Mouse (Mus musculus): ENCODE data around the gene Cdc123. TPM values are rescaled to one million over a fixed set of nuclear protein-coding genes. Genes with fewer than 3 reads are reported as not detected.
"Not testable (repeated sequence)": the region's sequence is repeated elsewhere in the genome, so short reads cannot be mapped to it uniquely, and the experiment has no call there.

Cdc123 gene
- total and polyA plus RNA-seq, 2 experiments from 2014 or later: 72.9 to 233 TPM

GRCm38 (mm10) chr2:5811235-5811782 lies 33.7 kb downstream of the Cdc123 start:
- no peaks in the 10 kb centered on the region for H3K27me3 ChIP-seq (ENCODE audit: insufficient read depth, low read length)
- DNase-seq (ENCODE audit: low spot score) (no peak), ATAC-seq (ENCODE audit: low FRiP score) (no peak)
- peaks cover 17% of the 10 kb centered on the region for H3K36me3 ChIP-seq (ENCODE audit: insufficient read depth, low read length)
- no peak overlapping the region for H3K9ac ChIP-seq (replicated peaks; ENCODE audit: low read length, poor library complexity, severe bottlenecking)
- TF ChIP-seq CTCF (IDR thresholded peaks at IDR 0.05): no peak
- H3K9me3 ChIP-seq (ENCODE audit: low read length): no peaks in the 10 kb centered on the region
- H3K27ac ChIP-seq (ENCODE audit: low read depth, low read length): no peak overlapping the region
- H3K4me1 ChIP-seq (ENCODE audit: insufficient read depth, low read length): no peaks in the 10 kb centered on the region
- WGBS: 99% methylated on average over 5 of the region's 5 CpGs
- H3K4me3 ChIP-seq (ENCODE audit: low read depth, low read length): no peak overlapping the region
- H3K4me2 ChIP-seq (ENCODE audit: low read depth, low read length, poor library complexity, severe bottlenecking): no peak overlapping the region

- H3K9ac ChIP-seq (replicated peaks; ENCODE audit: low read length, poor library complexity, severe bottlenecking): no peak overlapping the region
- peaks cover 21% of the 10 kb centered on the region for H3K36me3 ChIP-seq (ENCODE audit: insufficient read depth, low read length)
- no peak for TF ChIP-seq CTCF (IDR thresholded peaks at IDR 0.05)
- DNase-seq (ENCODE audit: low spot score) (no peak), ATAC-seq (ENCODE audit: low FRiP score) (no peak)
- WGBS: 92% methylated on average over 5 of the region's 5 CpGs
- H3K27ac ChIP-seq (ENCODE audit: low read depth, low read length): no peak overlapping the region
- H3K4me3 ChIP-seq (ENCODE audit: low read depth, low read length): no peak overlapping the region
- H3K27me3 ChIP-seq (ENCODE audit: insufficient read depth, low read length): no peaks in the 10 kb centered on the region
- no peaks in the 10 kb centered on the region for H3K9me3 ChIP-seq (ENCODE audit: low read length)
- no peaks in the 10 kb centered on the region for H3K4me1 ChIP-seq (ENCODE audit: insufficient read depth, low read length)
- no peak overlapping the region for H3K4me2 ChIP-seq (ENCODE audit: low read depth, low read length, poor library complexity, severe bottlenecking)
Observed at GRCm38 (mm10) chr2:5810036-5810718, 34.8 kb downstream of the Cdc123 start.

- peaks cover 21% of the 10 kb centered on the region for H3K36me3 ChIP-seq (ENCODE audit: insufficient read depth, low read length)
- not testable (repeated sequence) for H3K4me3 ChIP-seq (ENCODE audit: low read depth, low read length); ATAC-seq (ENCODE audit: low FRiP score); H3K9ac ChIP-seq (replicated peaks; ENCODE audit: low read length, poor library complexity, severe bottlenecking); H3K27me3 ChIP-seq (ENCODE audit: insufficient read depth, low read length); H3K4me2 ChIP-seq (ENCODE audit: low read depth, low read length, poor library complexity, severe bottlenecking); H3K4me1 ChIP-seq (ENCODE audit: insufficient read depth, low read length); H3K27ac ChIP-seq (ENCODE audit: low read depth, low read length); H3K9me3 ChIP-seq (ENCODE audit: low read length)
- WGBS: 86% methylated on average over 3 of the region's 3 CpGs
- peak; percentile 74 for TF ChIP-seq CTCF (IDR thresholded peaks at IDR 0.05)
- peak; percentile 54 for DNase-seq (ENCODE audit: low spot score)
Observed at GRCm38 (mm10) chr2:5806201-5806600, 38.8 kb downstream of the Cdc123 start.

- Histone ChIP-seq H3K9me3 (ENCODE audit: low read length) (no peaks in the 10 kb centered on the region), H3K4me1 (ENCODE audit: insufficient read depth, low read length) (no peaks in the 10 kb centered on the region), H3K4me2 (ENCODE audit: low read depth, low read length, poor library complexity, severe bottlenecking) (no peak overlapping the region), H3K9ac (replicated peaks; ENCODE audit: low read length, poor library complexity, severe bottlenecking) (no peak overlapping the region), H3K27ac (ENCODE audit: low read depth, low read length) (no peak overlapping the region), H3K4me3 (ENCODE audit: low read depth, low read length) (no peak overlapping the region), H3K36me3 (ENCODE audit: insufficient read depth, low read length) (peaks cover 21% of the 10 kb centered on the region), H3K27me3 (ENCODE audit: insufficient read depth, low read length) (no peaks in the 10 kb centered on the region)
- no peak for TF ChIP-seq CTCF (IDR thresholded peaks at IDR 0.05)
- DNase-seq (ENCODE audit: low spot score): no peak
- ATAC-seq (ENCODE audit: low FRiP score): no peak
- WGBS: 96% methylated on average over 7 of the region's 7 CpGs
Observed at GRCm38 (mm10) chr2:5805228-5805627, 39.7 kb downstream of the Cdc123 start.

GRCm38 (mm10) chr2:5804440-5805045 lies 40.4 kb downstream of the Cdc123 start:
- H3K36me3 ChIP-seq (ENCODE audit: insufficient read depth, low read length): peaks cover 18% of the 10 kb centered on the region
- H3K9ac ChIP-seq (replicated peaks; ENCODE audit: low read length, poor library complexity, severe bottlenecking): no peak overlapping the region
- no peak overlapping the region for H3K4me3 ChIP-seq (ENCODE audit: low read depth, low read length)
- ATAC-seq (ENCODE audit: low FRiP score): no peak
- 89% methylated on average over 6 of the region's 6 CpGs for WGBS
- no peak overlapping the region for H3K4me2 ChIP-seq (ENCODE audit: low read depth, low read length, poor library complexity, severe bottlenecking)
- no peaks in the 10 kb centered on the region for H3K9me3 ChIP-seq (ENCODE audit: low read length)
- H3K27me3 ChIP-seq (ENCODE audit: insufficient read depth, low read length): no peaks in the 10 kb centered on the region
- H3K4me1 ChIP-seq (ENCODE audit: insufficient read depth, low read length): no peaks in the 10 kb centered on the region
- TF ChIP-seq CTCF (IDR thresholded peaks at IDR 0.05): no peak
- no peak for DNase-seq (ENCODE audit: low spot score)
- no peak overlapping the region for H3K27ac ChIP-seq (ENCODE audit: low read depth, low read length)

- Histone ChIP-seq H3K36me3 (ENCODE audit: insufficient read depth, low read length) (peaks cover 30% of the 10 kb centered on the region), H3K9ac (replicated peaks; ENCODE audit: low read length, poor library complexity, severe bottlenecking) (no peak overlapping the region), H3K4me1 (ENCODE audit: insufficient read depth, low read length) (no peaks in the 10 kb centered on the region), H3K4me3 (ENCODE audit: low read depth, low read length) (no peak overlapping the region), H3K27me3 (ENCODE audit: insufficient read depth, low read length) (no peaks in the 10 kb centered on the region), H3K4me2 (ENCODE audit: low read depth, low read length, poor library complexity, severe bottlenecking) (no peak overlapping the region), H3K9me3 (ENCODE audit: low read length) (no peaks in the 10 kb centered on the region), H3K27ac (ENCODE audit: low read depth, low read length) (no peak overlapping the region)
- no peak for TF ChIP-seq CTCF (IDR thresholded peaks at IDR 0.05)
- no peak for ATAC-seq (ENCODE audit: low FRiP score)
- WGBS: 97% methylated on average over 10 of the region's 10 CpGs
- DNase-seq (ENCODE audit: low spot score): no peak
Observed at GRCm38 (mm10) chr2:5801927-5802590, 42.9 kb downstream of the Cdc123 start.

Data from midbrain, postnatal 0 days (tissue).